Mouse (Mus musculus): ENCODE results near the gene Dlx6.

- no peak for TF ChIP-seq MAX (IDR thresholded peaks at IDR 0.05)
- TF ChIP-seq CTCF (IDR thresholded peaks at IDR 0.05; ENCODE audit: control insufficient read depth, insufficient read depth, insufficient read length): no peak
- no peak for TF ChIP-seq USF1 (IDR thresholded peaks at IDR 0.05; ENCODE audit: low read depth)
- no peak for TF ChIP-seq MYOD1 (IDR thresholded peaks at IDR 0.05; ENCODE audit: control insufficient read depth, insufficient read length, low read depth)
- no peak for TF ChIP-seq MYOG (IDR thresholded peaks at IDR 0.05; ENCODE audit: control insufficient read depth, extremely low read depth, insufficient read length)
Measured at GRCm38 (mm10) chr6:6862611-6863010, 523 bp upstream of the Dlx6 start.
